Mouse (Mus musculus): Measurements from ENCODE around the gene Map1lc3b. TPM values are rescaled to one million over a fixed set of nuclear protein-coding genes. Genes with fewer than 3 reads are reported as not detected.

Gene Map1lc3b
- polyA plus RNA-seq, 1 experiment from 2014 or later = 262 TPM

GRCm38 (mm10) chr8:121557746-121558145, 32.4 kb upstream of the Map1lc3b start:
- no peaks in the 10 kb centered on the region for H3K27me3 ChIP-seq (ENCODE audit: control insufficient read depth, insufficient read depth, low read length)
- no peaks in the 10 kb centered on the region for H3K9me3 ChIP-seq (ENCODE audit: control insufficient read depth, low read length)
- H3K9ac ChIP-seq (ENCODE audit: low read length) = no peak overlapping the region
- TF ChIP-seq EP300 (optimal IDR thresholded peaks at IDR 0.05) (no peak), CTCF (IDR thresholded peaks at IDR 0.05; ENCODE audit: low read depth) (no peak)
- H3K4me2 ChIP-seq (replicated peaks; ENCODE audit: low read depth) = no peak overlapping the region
- DNase-seq (ENCODE audit: low spot score) = no peak
- H3K4me1 ChIP-seq (replicated peaks; ENCODE audit: control insufficient read depth, insufficient read depth) = no peaks in the 10 kb centered on the region
- no peak for ATAC-seq (ENCODE audit: low FRiP score, low TSS enrichment)
- no peak overlapping the region for H3K4me3 ChIP-seq (ENCODE audit: low read depth, low read length)
- H3K36me3 ChIP-seq (ENCODE audit: control insufficient read depth, insufficient read depth, low read length) = peaks cover 8% of the 10 kb centered on the region; the same call in 1 of the 2 replicates
- 89% methylated on average over 11 of the region's 11 CpGs for WGBS
- H3K27ac ChIP-seq (replicated peaks) = no peak overlapping the region

- H3K4me2 ChIP-seq (replicated peaks; ENCODE audit: low read depth) = no peak overlapping the region
- ATAC-seq (ENCODE audit: low FRiP score, low TSS enrichment) = no peak
- H3K27me3 ChIP-seq (ENCODE audit: control insufficient read depth, insufficient read depth, low read length) = no peaks in the 10 kb centered on the region
- peaks cover 8% of the 10 kb centered on the region; the same call in 1 of the 2 replicates for H3K36me3 ChIP-seq (ENCODE audit: control insufficient read depth, insufficient read depth, low read length)
- no peaks in the 10 kb centered on the region for H3K9me3 ChIP-seq (ENCODE audit: control insufficient read depth, low read length)
- no peak overlapping the region for H3K4me3 ChIP-seq (ENCODE audit: low read depth, low read length)
- H3K27ac ChIP-seq (replicated peaks) = no peak overlapping the region
- no peak for DNase-seq (ENCODE audit: low spot score)
- 0 out of 2 replicates have a peak, but pooled peaks cover 3% of the 10 kb centered on the region for H3K4me1 ChIP-seq (replicated peaks; ENCODE audit: control insufficient read depth, insufficient read depth)
- TF ChIP-seq EP300 (optimal IDR thresholded peaks at IDR 0.05) (no peak), CTCF (IDR thresholded peaks at IDR 0.05; ENCODE audit: low read depth) (no peak)
- no peak overlapping the region for H3K9ac ChIP-seq (ENCODE audit: low read length)
- 90% methylated on average over 16 of the region's 16 CpGs for WGBS
Measured at GRCm38 (mm10) chr8:121558538-121558937, 31.6 kb upstream of the Map1lc3b start.

- no peak overlapping the region for H3K4me2 ChIP-seq (replicated peaks; ENCODE audit: low read depth)
- no peak for DNase-seq (ENCODE audit: low spot score)
- no peaks in the 10 kb centered on the region for H3K27me3 ChIP-seq (ENCODE audit: control insufficient read depth, insufficient read depth, low read length)
- no peak for ATAC-seq (ENCODE audit: low FRiP score, low TSS enrichment)
- peaks cover 6% of the 10 kb centered on the region; the same call in 1 of the 2 replicates for H3K36me3 ChIP-seq (ENCODE audit: control insufficient read depth, insufficient read depth, low read length)
- WGBS = 94% methylated on average over 12 of the region's 12 CpGs
- no peak overlapping the region for H3K4me3 ChIP-seq (ENCODE audit: low read depth, low read length)
- no peaks in the 10 kb centered on the region for H3K9me3 ChIP-seq (ENCODE audit: control insufficient read depth, low read length)
- H3K4me1 ChIP-seq (replicated peaks; ENCODE audit: control insufficient read depth, insufficient read depth) = 0 out of 2 replicates have a peak, but pooled peaks cover 3% of the 10 kb centered on the region
- no peak overlapping the region for H3K27ac ChIP-seq (replicated peaks)
- TF ChIP-seq CTCF (IDR thresholded peaks at IDR 0.05; ENCODE audit: low read depth) = no peak
- no peak for TF ChIP-seq EP300 (optimal IDR thresholded peaks at IDR 0.05)
- H3K9ac ChIP-seq (ENCODE audit: low read length) = no peak overlapping the region
Measured at GRCm38 (mm10) chr8:121559801-121560200, 30.4 kb upstream of the Map1lc3b start.

GRCm38 (mm10) chr8:121560432-121561100, 29.6 kb upstream of the Map1lc3b start:
- no peak overlapping the region for H3K9ac ChIP-seq (ENCODE audit: low read length)
- DNase-seq (ENCODE audit: low spot score) (no peak), ATAC-seq (ENCODE audit: low FRiP score, low TSS enrichment) (no peak)
- no peak overlapping the region for H3K27ac ChIP-seq (replicated peaks)
- H3K9me3 ChIP-seq (ENCODE audit: control insufficient read depth, low read length) = no peaks in the 10 kb centered on the region
- 94% methylated on average over 7 of the region's 7 CpGs for WGBS
- 0 out of 2 replicates have a peak, but pooled peaks cover 3% of the 10 kb centered on the region for H3K4me1 ChIP-seq (replicated peaks; ENCODE audit: control insufficient read depth, insufficient read depth)
- H3K27me3 ChIP-seq (ENCODE audit: control insufficient read depth, insufficient read depth, low read length) = no peaks in the 10 kb centered on the region
- peaks cover 6% of the 10 kb centered on the region; the same call in 1 of the 2 replicates for H3K36me3 ChIP-seq (ENCODE audit: control insufficient read depth, insufficient read depth, low read length)
- H3K4me3 ChIP-seq (ENCODE audit: low read depth, low read length) = no peak overlapping the region
- TF ChIP-seq EP300 (optimal IDR thresholded peaks at IDR 0.05) = no peak
- TF ChIP-seq CTCF (IDR thresholded peaks at IDR 0.05; ENCODE audit: low read depth) = no peak
- H3K4me2 ChIP-seq (replicated peaks; ENCODE audit: low read depth) = no peak overlapping the region

GRCm38 (mm10) chr8:121561636-121562345, 28.4 kb upstream of the Map1lc3b start:
- Histone ChIP-seq H3K27me3 (ENCODE audit: control insufficient read depth, insufficient read depth, low read length) (no peaks in the 10 kb centered on the region), H3K4me1 (replicated peaks; ENCODE audit: control insufficient read depth, insufficient read depth) (0 out of 2 replicates have a peak, but pooled peaks cover 3% of the 10 kb centered on the region), H3K9ac (ENCODE audit: low read length) (no peak overlapping the region), H3K9me3 (ENCODE audit: control insufficient read depth, low read length) (no peaks in the 10 kb centered on the region), H3K36me3 (ENCODE audit: control insufficient read depth, insufficient read depth, low read length) (0 out of 2 replicates have a peak, but pooled peaks cover 6% of the 10 kb centered on the region), H3K4me3 (ENCODE audit: low read depth, low read length) (no peak overlapping the region), H3K4me2 (replicated peaks; ENCODE audit: low read depth) (no peak overlapping the region), H3K27ac (replicated peaks) (0 out of 2 replicates have a peak overlapping the region, but pooled peaks have one; percentile 13)
- DNase-seq (ENCODE audit: low spot score) (no peak), ATAC-seq (ENCODE audit: low FRiP score, low TSS enrichment) (no peak)
- TF ChIP-seq EP300 (optimal IDR thresholded peaks at IDR 0.05) (no peak), CTCF (IDR thresholded peaks at IDR 0.05; ENCODE audit: low read depth) (no peak)
- WGBS = 69% methylated on average over 16 of the region's 16 CpGs
